Mouse (Mus musculus): ENCODE results near the gene Olfr324. TPM values are rescaled to one million over a fixed set of nuclear protein-coding genes. Genes with fewer than 3 reads are reported as not detected.

Gene Olfr324
- polyA plus RNA-seq, 1 experiment = not detected

GRCm38 (mm10) chr11:58578636-58579035 lies 16.3 kb upstream of the Olfr324 start:
- H3K27me3 ChIP-seq (ENCODE audit: control insufficient read depth, insufficient read depth, insufficient read length) = peaks cover 12% of the 10 kb centered on the region
- H3K4me3 ChIP-seq = no peak overlapping the region
- no peak overlapping the region for H3ac ChIP-seq (ENCODE audit: control insufficient read depth, insufficient read length)
- no peaks in the 10 kb centered on the region for H3K79me2 ChIP-seq (ENCODE audit: control insufficient read depth, insufficient read depth)
- TF ChIP-seq E2F4 (IDR thresholded peaks at IDR 0.05; ENCODE audit: insufficient read depth) (no peak), POLR2AphosphoS2 (IDR thresholded peaks at IDR 0.05; ENCODE audit: insufficient read length, low read depth) (no peak), MYOD1 (IDR thresholded peaks at IDR 0.05; ENCODE audit: control insufficient read depth in 1 of 3, insufficient read length in 2 of 3, low read depth in 2 of 3) (no peak), TCF12 (IDR thresholded peaks at IDR 0.05; ENCODE audit: insufficient read depth, poor library complexity, severe bottlenecking) (no peak), MYOG (IDR thresholded peaks at IDR 0.05; ENCODE audit: control insufficient read depth in 1 of 3, insufficient read depth in 1 of 3, insufficient read length in 2 of 3, low read depth in 2 of 3) (no peak)
- H3K4me2 ChIP-seq (ENCODE audit: low read depth) = no peak overlapping the region
- no peaks in the 10 kb centered on the region for H3K36me3 ChIP-seq (ENCODE audit: control insufficient read depth, insufficient read depth)

- no peaks in the 10 kb centered on the region for H3K27me3 ChIP-seq (ENCODE audit: control insufficient read depth, insufficient read depth, insufficient read length)
- H3K4me3 ChIP-seq = no peak overlapping the region
- no peak overlapping the region for H3K4me2 ChIP-seq (ENCODE audit: low read depth)
- no peak overlapping the region for H3ac ChIP-seq (ENCODE audit: control insufficient read depth, insufficient read length)
- H3K79me2 ChIP-seq (ENCODE audit: control insufficient read depth, insufficient read depth) = no peaks in the 10 kb centered on the region
- H3K36me3 ChIP-seq (ENCODE audit: control insufficient read depth, insufficient read depth) = no peaks in the 10 kb centered on the region
- TF ChIP-seq E2F4 (IDR thresholded peaks at IDR 0.05; ENCODE audit: insufficient read depth) = no peak
- no peak for TF ChIP-seq POLR2AphosphoS2 (IDR thresholded peaks at IDR 0.05; ENCODE audit: insufficient read length, low read depth)
- no peak for TF ChIP-seq MYOD1 (IDR thresholded peaks at IDR 0.05; ENCODE audit: control insufficient read depth in 1 of 3, insufficient read length in 2 of 3, low read depth in 2 of 3)
- no peak for TF ChIP-seq SRF (IDR thresholded peaks at IDR 0.05; ENCODE audit: control insufficient read depth, insufficient read length, low read depth)
- no peak for TF ChIP-seq CEBPB (IDR thresholded peaks at IDR 0.05; ENCODE audit: insufficient read depth, poor library complexity, severe bottlenecking)
- TF ChIP-seq REST (IDR thresholded peaks at IDR 0.05; ENCODE audit: insufficient read depth, insufficient read length) = no peak
- no peak for TF ChIP-seq TCF3 (IDR thresholded peaks at IDR 0.05; ENCODE audit: insufficient read length, low read depth)
- no peak for TF ChIP-seq TCF12 (IDR thresholded peaks at IDR 0.05; ENCODE audit: insufficient read depth, poor library complexity, severe bottlenecking)
- no peak for TF ChIP-seq POLR2A (IDR thresholded peaks at IDR 0.05; ENCODE audit: insufficient read length, low read depth)
- no peak for TF ChIP-seq MAX (IDR thresholded peaks at IDR 0.05; ENCODE audit: low read depth)
- TF ChIP-seq MYOG (IDR thresholded peaks at IDR 0.05; ENCODE audit: control insufficient read depth in 1 of 3, insufficient read depth in 1 of 3, insufficient read length in 2 of 3, low read depth in 2 of 3) = no peak
- TF ChIP-seq USF1 (IDR thresholded peaks at IDR 0.05; ENCODE audit: low read depth) = no peak
Measured at GRCm38 (mm10) chr11:58587898-58588348, 7.0 kb upstream of the Olfr324 start.

GRCm38 (mm10) chr11:58588620-58589250 lies 6.2 kb upstream of the Olfr324 start:
- Histone ChIP-seq H3K79me2 (ENCODE audit: control insufficient read depth, insufficient read depth) (no peaks in the 10 kb centered on the region), H3ac (ENCODE audit: control insufficient read depth, insufficient read length) (no peak overlapping the region), H3K36me3 (ENCODE audit: control insufficient read depth, insufficient read depth) (no peaks in the 10 kb centered on the region), H3K27me3 (ENCODE audit: control insufficient read depth, insufficient read depth, insufficient read length) (no peaks in the 10 kb centered on the region), H3K4me3 (no peak overlapping the region), H3K4me2 (ENCODE audit: low read depth) (no peak overlapping the region)
- TF ChIP-seq TCF12 (IDR thresholded peaks at IDR 0.05; ENCODE audit: insufficient read depth, poor library complexity, severe bottlenecking) (no peak), TCF3 (IDR thresholded peaks at IDR 0.05; ENCODE audit: insufficient read length, low read depth) (no peak), USF1 (IDR thresholded peaks at IDR 0.05; ENCODE audit: low read depth) (no peak), POLR2AphosphoS2 (IDR thresholded peaks at IDR 0.05; ENCODE audit: insufficient read length, low read depth) (no peak), POLR2A (IDR thresholded peaks at IDR 0.05; ENCODE audit: insufficient read length, low read depth) (no peak), REST (IDR thresholded peaks at IDR 0.05; ENCODE audit: insufficient read depth, insufficient read length) (no peak), E2F4 (IDR thresholded peaks at IDR 0.05; ENCODE audit: insufficient read depth) (no peak), MAX (IDR thresholded peaks at IDR 0.05; ENCODE audit: low read depth) (no peak)

GRCm38 (mm10) chr11:58597837-58598236 lies 2.9 kb downstream of the Olfr324 start:
- no peak overlapping the region for H3K4me3 ChIP-seq
- H3K4me2 ChIP-seq (ENCODE audit: low read depth) = no peak overlapping the region
- no peaks in the 10 kb centered on the region for H3K27me3 ChIP-seq (ENCODE audit: control insufficient read depth, insufficient read depth, insufficient read length)
- TF ChIP-seq MYOG (IDR thresholded peaks at IDR 0.05; ENCODE audit: control insufficient read depth in 1 of 3, insufficient read depth in 1 of 3, insufficient read length in 2 of 3, low read depth in 2 of 3) = no peak
- TF ChIP-seq REST (IDR thresholded peaks at IDR 0.05; ENCODE audit: insufficient read depth, insufficient read length) = no peak
- no peak for TF ChIP-seq POLR2AphosphoS2 (IDR thresholded peaks at IDR 0.05; ENCODE audit: insufficient read length, low read depth)
- TF ChIP-seq CEBPB (IDR thresholded peaks at IDR 0.05; ENCODE audit: insufficient read depth, poor library complexity, severe bottlenecking) = no peak
- no peaks in the 10 kb centered on the region for H3K79me2 ChIP-seq (ENCODE audit: control insufficient read depth, insufficient read depth)
- no peak overlapping the region for H3ac ChIP-seq (ENCODE audit: control insufficient read depth, insufficient read length)
- no peaks in the 10 kb centered on the region for H3K36me3 ChIP-seq (ENCODE audit: control insufficient read depth, insufficient read depth)

- no peaks in the 10 kb centered on the region for H3K79me2 ChIP-seq (ENCODE audit: control insufficient read depth, insufficient read depth)
- no peaks in the 10 kb centered on the region for H3K27me3 ChIP-seq (ENCODE audit: control insufficient read depth, insufficient read depth, insufficient read length)
- no peak for TF ChIP-seq MAX (IDR thresholded peaks at IDR 0.05; ENCODE audit: low read depth)
- TF ChIP-seq E2F4 (IDR thresholded peaks at IDR 0.05; ENCODE audit: insufficient read depth) = no peak
- TF ChIP-seq CEBPB (IDR thresholded peaks at IDR 0.05; ENCODE audit: insufficient read depth, poor library complexity, severe bottlenecking) = no peak
- no peak for TF ChIP-seq MYOD1 (IDR thresholded peaks at IDR 0.05; ENCODE audit: control insufficient read depth in 1 of 3, insufficient read length in 2 of 3, low read depth in 2 of 3)
- TF ChIP-seq USF1 (IDR thresholded peaks at IDR 0.05; ENCODE audit: low read depth) = no peak
- no peak for TF ChIP-seq POLR2AphosphoS2 (IDR thresholded peaks at IDR 0.05; ENCODE audit: insufficient read length, low read depth)
- no peak for TF ChIP-seq TCF12 (IDR thresholded peaks at IDR 0.05; ENCODE audit: insufficient read depth, poor library complexity, severe bottlenecking)
- no peak for TF ChIP-seq TCF3 (IDR thresholded peaks at IDR 0.05; ENCODE audit: insufficient read length, low read depth)
- no peak for TF ChIP-seq REST (IDR thresholded peaks at IDR 0.05; ENCODE audit: insufficient read depth, insufficient read length)
- no peak for TF ChIP-seq MYOG (IDR thresholded peaks at IDR 0.05; ENCODE audit: control insufficient read depth in 1 of 3, insufficient read depth in 1 of 3, insufficient read length in 2 of 3, low read depth in 2 of 3)
- TF ChIP-seq SRF (IDR thresholded peaks at IDR 0.05; ENCODE audit: control insufficient read depth, insufficient read length, low read depth) = no peak
- no peak for TF ChIP-seq POLR2A (IDR thresholded peaks at IDR 0.05; ENCODE audit: insufficient read length, low read depth)
- no peaks in the 10 kb centered on the region for H3K36me3 ChIP-seq (ENCODE audit: control insufficient read depth, insufficient read depth)
- H3ac ChIP-seq (ENCODE audit: control insufficient read depth, insufficient read length) = no peak overlapping the region
- H3K4me3 ChIP-seq = no peak overlapping the region
- H3K4me2 ChIP-seq (ENCODE audit: low read depth) = no peak overlapping the region
Measured at GRCm38 (mm10) chr11:58602062-58602461, 7.1 kb downstream of the Olfr324 start.
